Mouse (Mus musculus): ENCODE measurements at regions not wholly inside any gene's neighbourhood (a gene's known extent, or its start where the extent isn't known, plus 50 kb on each side); places are given as distances from the start of the nearest gene placed in this dataset.
A peak's percentile ranks its signal among the peaks of the same experiment; 100 is the strongest.

GRCm38 (mm10) chr10:87999617-88000330 lies 91.1 kb upstream of the Pmch start:
- no peak for DNase-seq (ENCODE audit: low read depth, low spot score)

- no peak for DNase-seq (ENCODE audit: low read depth, low spot score)
Measured at GRCm38 (mm10) chr10:88008679-88009078, 82.2 kb upstream of the Pmch start.

GRCm38 (mm10) chr10:88010866-88011265 lies 80.0 kb upstream of the Pmch start:
- peak; percentile 64 for DNase-seq (ENCODE audit: low read depth, low spot score)

GRCm38 (mm10) chr10:88031978-88032377 lies 58.9 kb upstream of the Pmch start:
- no peak for DNase-seq (ENCODE audit: low read depth, low spot score)
